Mouse (Mus musculus): ENCODE data around the gene Taf9. TPM values are rescaled to one million over a fixed set of nuclear protein-coding genes. Genes with fewer than 3 reads are reported as not detected.
A peak's percentile ranks its signal among the peaks of the same experiment; 100 is the strongest.

Gene Taf9
- polyA plus RNA-seq (2015; fragmentation: Nextera tagmentation; extraction: Ambion mirVana), result 25.1 and 30.6 TPM in 2 replicates

GRCm38 (mm10) chr13:100651439-100652186, at the start of gene Taf9:
Gene Taf9, plus strand, starts transcription at chr13:100651579.
- Histone ChIP-seq H3K4me2 (peak within 1 kb of the TSS; percentile 73), H3K36me3 (replicated peaks) (0 out of 2 replicates have a peak, but pooled peaks cover 2% of the 10 kb centered on the region), H3K27ac (peak within 1 kb of the TSS; percentile 98), H3K9me3 (no peaks in the 10 kb centered on the region), H3K4me3 (peak within 1 kb of the TSS; percentile 60), H3K27me3 (replicated peaks) (no peaks in the 10 kb centered on the region), H3K4me1 (peaks cover 15% of the 10 kb centered on the region), H3K9ac (peak within 1 kb of the TSS; percentile 81)
- 0% methylated on average over 59 of the region's 63 CpGs for WGBS
- ATAC-seq (replicated peaks), result no peak

DNA sequence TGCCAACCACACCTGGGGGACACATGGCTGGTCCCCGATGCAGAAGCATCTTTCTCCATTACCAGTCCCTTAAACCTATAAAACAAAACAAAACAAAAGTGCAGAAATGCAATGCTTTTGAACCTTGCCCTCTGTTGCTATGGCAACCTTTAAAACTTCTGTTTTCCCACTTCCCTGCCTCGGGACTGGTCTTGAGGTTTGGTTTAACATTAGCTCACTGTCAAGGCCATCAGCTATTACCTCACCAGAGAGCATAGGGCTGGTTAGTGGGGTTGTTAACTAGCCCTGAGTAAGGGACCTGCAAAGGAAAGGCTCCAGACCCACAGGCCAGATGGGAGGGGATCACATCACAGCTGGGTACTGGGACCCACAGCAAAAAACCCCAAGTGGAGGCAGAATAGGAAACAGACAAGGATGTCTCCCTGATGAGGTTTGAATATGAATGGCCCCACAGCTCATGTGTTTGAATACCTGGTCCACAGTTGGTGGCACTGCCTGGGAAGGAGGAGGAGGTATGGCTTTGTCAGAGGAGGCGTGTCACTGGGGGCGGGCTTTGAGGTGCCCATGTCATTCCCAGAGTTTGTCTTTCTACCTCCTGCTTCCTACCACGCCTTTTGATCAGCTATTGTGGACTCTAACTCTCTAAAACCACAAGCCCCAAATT, 49.0 kb upstream of the Taf9 start:
- WGBS, result 52% methylated on average over 5 of the region's 5 CpGs

DNA sequence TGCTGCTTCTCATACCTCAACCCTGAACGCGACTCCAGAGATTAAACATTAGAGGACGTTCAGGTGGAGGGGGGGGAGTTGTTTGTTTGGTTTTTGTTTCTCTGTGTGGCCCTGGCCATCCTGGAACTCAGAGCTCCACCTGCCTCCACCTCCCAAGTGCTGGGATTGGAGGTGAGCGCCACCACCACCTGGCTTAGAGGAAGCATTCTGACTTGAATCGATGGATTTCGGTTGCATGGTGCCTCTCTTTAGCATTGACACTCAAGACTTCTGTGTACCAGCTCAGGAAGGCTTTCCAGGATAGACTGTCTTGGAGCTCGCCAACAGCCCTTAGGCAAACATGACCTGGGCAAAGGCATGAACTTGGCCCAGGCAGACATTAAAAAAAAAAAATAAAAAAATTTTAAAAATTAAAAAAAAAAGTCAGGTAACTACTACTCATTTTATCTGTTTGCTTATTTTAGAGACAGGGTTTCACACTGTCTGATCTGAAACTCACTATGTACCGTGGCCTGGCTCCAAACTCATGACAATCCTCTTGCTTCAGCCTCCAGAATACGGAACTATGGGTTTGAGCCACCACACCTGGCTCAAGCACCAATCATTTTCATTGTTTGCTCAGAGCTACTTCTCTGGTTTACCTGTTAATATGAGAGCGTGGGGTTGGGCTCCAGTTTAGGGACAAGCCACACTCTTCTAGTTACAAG, 48.2 kb upstream of the Taf9 start:
- Histone ChIP-seq H3K36me3 (replicated peaks) (no peaks in the 10 kb centered on the region), H3K27me3 (replicated peaks) (no peaks in the 10 kb centered on the region), H3K9me3 (no peaks in the 10 kb centered on the region), H3K4me2 (no peak overlapping the region), H3K4me3 (no peak overlapping the region), H3K27ac (no peak overlapping the region), H3K4me1 (no peaks in the 10 kb centered on the region), H3K9ac (no peak overlapping the region)
- no peak for ATAC-seq (replicated peaks)
- 84% methylated on average over 10 of the region's 10 CpGs for WGBS

More for the DNA sequence above, 49.0 kb upstream of the Taf9 start:
- no peak overlapping the region for H3K9ac ChIP-seq
- ATAC-seq (replicated peaks), result no peak
- no peak overlapping the region for H3K4me3 ChIP-seq
- no peak overlapping the region for H3K27ac ChIP-seq
- H3K9me3 ChIP-seq, result no peaks in the 10 kb centered on the region
- no peaks in the 10 kb centered on the region for H3K27me3 ChIP-seq (replicated peaks)
- no peak overlapping the region for H3K4me2 ChIP-seq
- H3K4me1 ChIP-seq, result no peaks in the 10 kb centered on the region
- no peaks in the 10 kb centered on the region for H3K36me3 ChIP-seq (replicated peaks)

DNA sequence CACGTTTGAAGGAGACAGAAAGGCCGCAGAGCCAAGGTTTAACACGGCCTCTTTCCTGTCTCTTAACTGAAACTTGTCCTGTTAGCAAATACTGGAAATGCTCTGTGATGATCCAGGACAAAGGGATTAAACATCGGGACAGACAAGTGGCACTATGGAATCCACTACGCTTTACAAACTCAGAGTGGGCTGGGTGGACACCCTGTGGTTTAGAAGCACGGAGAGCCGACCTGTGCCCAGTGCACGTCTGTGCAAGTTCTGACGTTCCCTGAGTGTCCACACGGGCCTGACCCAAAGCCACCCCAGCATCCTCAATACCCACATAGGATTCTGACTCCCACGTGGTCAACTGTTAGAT, 47.7 kb upstream of the Taf9 start:
- Histone ChIP-seq H3K9ac (no peak overlapping the region), H3K4me1 (no peaks in the 10 kb centered on the region), H3K9me3 (no peaks in the 10 kb centered on the region), H3K27ac (no peak overlapping the region), H3K4me2 (no peak overlapping the region), H3K4me3 (no peak overlapping the region), H3K27me3 (replicated peaks) (no peaks in the 10 kb centered on the region), H3K36me3 (replicated peaks) (no peaks in the 10 kb centered on the region)
- ATAC-seq (replicated peaks), result no peak
- 89% methylated on average over 11 of the region's 11 CpGs for WGBS

GRCm38 (mm10) chr13:100605845-100606244, 45.5 kb upstream of the Taf9 start:
- Histone ChIP-seq H3K4me3 (no peak overlapping the region), H3K27ac (no peak overlapping the region), H3K9ac (no peak overlapping the region), H3K4me1 (no peaks in the 10 kb centered on the region), H3K4me2 (no peak overlapping the region), H3K36me3 (replicated peaks) (no peaks in the 10 kb centered on the region), H3K9me3 (no peaks in the 10 kb centered on the region), H3K27me3 (replicated peaks) (no peaks in the 10 kb centered on the region)
- 75% methylated on average over 1 of the region's 1 CpGs for WGBS
- ATAC-seq (replicated peaks), result no peak

DNA sequence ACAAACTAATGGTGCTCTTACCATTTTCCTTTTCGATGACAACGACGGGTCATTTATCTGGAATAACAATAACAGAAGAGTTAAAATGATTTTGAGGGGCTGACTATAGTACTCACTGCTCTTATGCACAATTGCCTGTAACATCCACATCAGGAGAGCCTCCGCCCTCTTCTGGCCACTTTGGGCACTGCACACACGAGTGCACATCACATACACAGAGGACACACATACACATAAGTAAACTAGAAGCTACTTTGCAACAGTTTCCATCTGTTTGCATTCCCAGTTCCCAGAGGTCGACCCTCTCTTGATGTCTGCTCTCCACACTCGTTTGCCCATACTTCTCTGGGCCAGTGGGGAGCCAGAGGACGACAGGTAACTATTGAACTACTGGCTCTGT, 43.6 kb upstream of the Taf9 start:
- no peak for ATAC-seq (replicated peaks)
- no peak overlapping the region for H3K9ac ChIP-seq
- H3K36me3 ChIP-seq (replicated peaks), result no peaks in the 10 kb centered on the region
- no peak overlapping the region for H3K4me2 ChIP-seq
- H3K27ac ChIP-seq, result no peak overlapping the region
- 89% methylated on average over 8 of the region's 8 CpGs for WGBS
- no peak overlapping the region for H3K4me3 ChIP-seq
- H3K27me3 ChIP-seq (replicated peaks), result no peaks in the 10 kb centered on the region
- H3K9me3 ChIP-seq, result no peaks in the 10 kb centered on the region
- H3K4me1 ChIP-seq, result no peaks in the 10 kb centered on the region

GRCm38 (mm10) chr13:100611266-100611665, 40.1 kb upstream of the Taf9 start:
- no peak for ATAC-seq (replicated peaks)

GRCm38 (mm10) chr13:100612251-100612650, 39.1 kb upstream of the Taf9 start:
- Histone ChIP-seq H3K4me2 (no peak overlapping the region), H3K9me3 (no peaks in the 10 kb centered on the region), H3K27me3 (replicated peaks) (no peaks in the 10 kb centered on the region; the same call in 1 of the 2 replicates), H3K4me1 (peaks cover 3% of the 10 kb centered on the region), H3K4me3 (no peak overlapping the region), H3K9ac (no peak overlapping the region), H3K36me3 (replicated peaks) (no peaks in the 10 kb centered on the region), H3K27ac (no peak overlapping the region)
- WGBS, result 96% methylated on average over 10 of the region's 10 CpGs
- no peak for ATAC-seq (replicated peaks)

More at GRCm38 (mm10) chr13:100611266-100611665, 40.1 kb upstream of the Taf9 start:
- no peak overlapping the region for H3K9ac ChIP-seq
- H3K9me3 ChIP-seq, result no peaks in the 10 kb centered on the region
- no peaks in the 10 kb centered on the region for H3K36me3 ChIP-seq (replicated peaks)
- no peak overlapping the region for H3K4me2 ChIP-seq
- H3K4me3 ChIP-seq, result no peak overlapping the region
- no peaks in the 10 kb centered on the region for H3K27me3 ChIP-seq (replicated peaks)
- 96% methylated on average over 13 of the region's 13 CpGs for WGBS
- H3K4me1 ChIP-seq, result no peaks in the 10 kb centered on the region
- H3K27ac ChIP-seq, result no peak overlapping the region

DNA sequence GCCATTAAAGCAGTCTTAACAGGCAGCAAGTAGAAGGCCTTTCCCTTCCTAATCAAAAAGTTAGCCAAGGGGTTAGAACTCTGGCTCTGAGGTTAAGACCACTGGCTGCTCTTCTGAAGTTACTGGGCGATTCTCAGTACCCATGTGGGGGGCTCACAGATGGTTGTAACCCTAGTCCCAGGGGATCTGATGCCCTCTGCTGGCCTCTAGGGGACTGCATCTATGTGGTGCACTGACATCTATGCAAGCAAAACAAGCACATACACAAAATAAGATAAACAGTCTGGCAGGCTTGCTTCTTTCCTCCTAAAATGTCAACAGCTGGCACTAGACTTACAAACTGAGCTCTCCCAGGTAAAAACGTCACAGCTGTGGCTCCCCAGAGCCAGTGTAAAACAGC, 38.5 kb upstream of the Taf9 start:
- Histone ChIP-seq H3K4me2 (no peak overlapping the region), H3K9ac (no peak overlapping the region), H3K4me1 (peaks cover 3% of the 10 kb centered on the region), H3K27me3 (replicated peaks) (peaks cover 6% of the 10 kb centered on the region), H3K9me3 (no peaks in the 10 kb centered on the region), H3K4me3 (no peak overlapping the region), H3K36me3 (replicated peaks) (no peaks in the 10 kb centered on the region; the same call in 1 of the 2 replicates), H3K27ac (no peak overlapping the region)
- no peak for ATAC-seq (replicated peaks)
- WGBS, result 64% methylated on average over 2 of the region's 2 CpGs

GRCm38 (mm10) chr13:100616181-100617087, 34.9 kb upstream of the Taf9 start, which contains the start of gene Marveld2:
Gene Marveld2, minus strand, starts transcription at chr13:100616971.
- ATAC-seq (replicated peaks), result peak; percentile 72
- Histone ChIP-seq H3K9me3 (no peaks in the 10 kb centered on the region), H3K4me2 (peak within 1 kb of the TSS; percentile 84), H3K9ac (peak within 1 kb of the TSS; percentile 50), H3K36me3 (replicated peaks) (peaks cover 13% of the 10 kb centered on the region), H3K4me1 (peaks cover 3% of the 10 kb centered on the region), H3K27ac (no peak within 1 kb of the TSS), H3K27me3 (replicated peaks) (peaks cover 6% of the 10 kb centered on the region), H3K4me3 (peak within 1 kb of the TSS; percentile 53)
- 4% methylated on average over 75 of the region's 77 CpGs for WGBS

GRCm38 (mm10) chr13:100617583-100617982, 33.8 kb upstream of the Taf9 start:
- H3K4me2 ChIP-seq, result no peak overlapping the region
- no peak overlapping the region for H3K27ac ChIP-seq
- peaks cover 22% of the 10 kb centered on the region for H3K36me3 ChIP-seq (replicated peaks)
- H3K4me3 ChIP-seq, result no peak overlapping the region
- H3K9ac ChIP-seq, result no peak overlapping the region
- 88% methylated on average over 13 of the region's 13 CpGs for WGBS
- H3K27me3 ChIP-seq (replicated peaks), result peaks cover 6% of the 10 kb centered on the region
- peaks cover 3% of the 10 kb centered on the region for H3K4me1 ChIP-seq
- no peak for ATAC-seq (replicated peaks)
- no peaks in the 10 kb centered on the region for H3K9me3 ChIP-seq

Measured in midbrain, embryonic 15.5 days (tissue).